Mouse (Mus musculus) adrenal gland, postnatal 10 days (tissue): ENCODE data around the gene Crim1. TPM values are rescaled to one million over a fixed set of nuclear protein-coding genes. Genes with fewer than 3 reads are reported as not detected.

Experiments used
- DNase-seq: peaks from one replicate; pipeline ENCODE4 v3.0.0; 2021; ENCODE audit warnings: mixed read lengths
- total RNA-seq, 2 experiments: library from RNA; stranded (reverse); gene quantifications; 2 replicates each; pipeline ENCODE4 v1.2.3; 2021

Gene Crim1
- total RNA-seq, 2 experiments from 2014 or later: 28.1 to 31.4 TPM

DNA sequence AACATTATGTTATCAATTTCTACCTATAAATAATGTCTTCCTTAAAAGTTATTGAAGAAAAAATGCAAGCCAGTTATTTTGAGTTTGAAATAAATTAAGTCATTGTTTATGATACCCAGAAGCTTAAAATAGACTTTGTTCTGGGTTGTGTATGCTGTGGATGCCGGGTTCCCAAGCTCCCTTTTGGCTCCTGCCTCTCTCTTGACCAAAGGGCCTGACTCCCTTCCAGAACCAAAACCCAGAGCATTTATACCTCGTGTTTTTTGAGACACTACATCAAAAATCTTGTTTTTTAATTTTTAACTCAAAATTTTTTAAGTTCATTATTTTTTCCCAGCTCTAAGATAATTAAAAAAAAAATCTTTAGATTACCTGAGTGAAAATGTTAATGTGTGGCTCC is 87.3 kb downstream of the Crim1 start:
- no peak for DNase-seq

- no peak for DNase-seq
These were observed 90.3 kb downstream of the Crim1 start for GRCm38 (mm10) chr17:78290153-78290876.

DNA sequence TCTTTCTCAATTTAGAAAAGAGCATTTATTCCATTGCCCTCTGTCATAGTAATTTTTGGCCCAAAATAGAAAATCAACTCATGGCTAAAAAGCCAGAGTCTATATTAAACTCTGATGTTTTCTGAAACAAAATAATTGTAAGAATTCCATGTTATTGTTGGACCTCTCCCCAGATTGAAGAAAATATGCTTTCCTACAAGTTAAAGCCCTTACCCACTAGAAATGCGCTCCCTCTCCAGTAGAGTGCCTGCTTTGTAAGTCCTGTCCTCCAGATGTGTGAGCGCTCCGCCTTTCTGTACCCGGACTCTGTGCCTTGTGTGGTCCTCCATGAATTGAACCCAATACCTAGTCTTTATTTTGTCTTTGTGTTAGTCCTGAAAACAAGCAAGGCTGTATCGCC is 91.0 kb downstream of the Crim1 start:
- DNase-seq: no peak

- no peak for DNase-seq
These were observed 92.3 kb downstream of the Crim1 start for GRCm38 (mm10) chr17:78292301-78292700.

GRCm38 (mm10) chr17:78292827-78293488 is 92.9 kb downstream of the Crim1 start:
- no peak for DNase-seq

DNA sequence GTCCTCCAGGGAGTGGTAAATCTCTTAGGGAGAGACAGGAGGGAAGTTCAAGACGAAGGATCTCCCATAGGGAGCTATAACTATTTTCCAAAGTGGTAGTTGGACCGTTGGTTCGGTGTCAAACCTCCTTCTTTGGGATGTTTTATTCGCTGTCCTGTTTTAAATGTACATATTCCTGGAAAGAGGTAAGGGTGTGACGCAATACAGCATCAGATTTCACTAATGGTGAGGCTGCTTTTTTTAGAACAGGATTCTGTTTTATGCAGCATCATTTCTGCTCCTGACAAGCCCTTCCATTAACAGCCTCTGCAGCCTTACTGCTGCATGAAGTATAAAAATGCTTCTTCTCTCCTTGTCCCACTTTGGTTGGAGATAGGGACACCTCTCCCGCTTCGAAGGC is 95.9 kb downstream of the Crim1 start:
- no peak for DNase-seq

GRCm38 (mm10) chr17:78298140-78298539 is 98.1 kb downstream of the Crim1 start:
- no peak for DNase-seq

DNA sequence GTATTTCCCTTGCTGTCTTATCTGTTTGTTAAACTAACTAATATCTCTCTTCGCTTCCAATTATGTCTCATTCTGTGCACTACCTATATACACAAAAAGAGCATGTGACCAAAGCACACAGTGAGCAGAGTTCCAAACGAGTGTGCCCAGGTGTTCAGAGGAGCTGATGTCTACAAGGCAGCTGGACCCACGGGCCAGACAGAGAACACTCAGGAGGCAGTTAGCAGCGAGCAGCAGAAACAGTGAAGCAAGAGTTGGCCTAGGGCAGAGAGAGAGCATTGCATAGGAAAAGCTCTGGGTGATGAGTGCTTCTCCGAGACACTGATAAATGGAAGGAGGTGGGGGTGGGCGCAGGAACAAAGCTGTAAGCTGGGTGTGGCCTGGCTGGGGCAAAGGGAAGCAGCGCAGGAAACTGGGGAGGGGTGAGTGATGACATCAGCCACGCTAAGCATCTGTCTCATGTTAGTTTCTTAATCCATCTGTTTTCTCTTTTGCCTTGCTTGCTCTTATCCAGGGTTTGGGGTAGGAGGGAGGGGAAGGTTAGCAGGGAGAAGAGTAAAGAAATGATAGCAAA is 99.0 kb downstream of the Crim1 start:
- no peak for DNase-seq

DNA sequence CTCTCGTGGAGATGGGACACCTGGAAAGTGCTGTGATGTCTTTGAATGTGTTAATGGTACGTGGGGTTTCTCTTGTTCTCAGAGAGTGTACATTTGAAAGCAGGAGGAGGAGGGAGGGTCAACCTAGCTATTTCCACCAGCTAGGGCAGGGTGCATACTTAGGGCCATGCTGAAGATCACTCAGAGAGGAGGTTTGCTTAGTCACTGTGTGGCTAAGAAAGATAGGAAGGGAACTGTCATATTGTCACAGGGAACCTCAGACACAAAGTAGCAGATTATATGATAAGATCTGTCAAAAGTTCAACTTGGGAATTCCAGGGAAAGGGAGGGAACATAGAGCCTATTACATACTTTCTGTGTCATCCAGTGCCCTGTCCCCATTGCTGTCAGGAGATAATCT is 103.0 kb downstream of the Crim1 start:
- no peak for DNase-seq

DNA sequence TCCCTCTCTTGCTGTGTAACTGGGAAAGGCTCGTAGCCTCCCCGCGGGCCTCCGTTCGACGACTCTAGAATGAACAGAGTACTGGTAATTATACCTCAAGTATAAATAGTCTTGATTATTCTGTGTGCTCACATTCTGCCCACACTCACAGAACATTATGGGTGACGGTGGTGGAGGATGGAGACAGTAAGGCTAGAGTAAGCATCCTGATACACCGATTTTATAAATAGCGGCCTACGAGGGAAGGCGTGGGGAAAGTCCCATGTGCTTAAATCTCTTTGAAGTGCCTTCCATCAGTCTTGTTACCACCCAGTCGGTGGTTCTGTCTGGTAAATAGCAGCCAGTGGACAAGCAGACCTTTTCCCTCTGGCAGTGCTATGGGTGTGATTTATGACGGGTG is 104.0 kb downstream of the Crim1 start:
- DNase-seq: no peak

GRCm38 (mm10) chr17:78306434-78306833 is 106.4 kb downstream of the Crim1 start:
- no peak for DNase-seq

- no peak for DNase-seq
These were observed 108.2 kb downstream of the Crim1 start for GRCm38 (mm10) chr17:78308221-78308620.

DNA sequence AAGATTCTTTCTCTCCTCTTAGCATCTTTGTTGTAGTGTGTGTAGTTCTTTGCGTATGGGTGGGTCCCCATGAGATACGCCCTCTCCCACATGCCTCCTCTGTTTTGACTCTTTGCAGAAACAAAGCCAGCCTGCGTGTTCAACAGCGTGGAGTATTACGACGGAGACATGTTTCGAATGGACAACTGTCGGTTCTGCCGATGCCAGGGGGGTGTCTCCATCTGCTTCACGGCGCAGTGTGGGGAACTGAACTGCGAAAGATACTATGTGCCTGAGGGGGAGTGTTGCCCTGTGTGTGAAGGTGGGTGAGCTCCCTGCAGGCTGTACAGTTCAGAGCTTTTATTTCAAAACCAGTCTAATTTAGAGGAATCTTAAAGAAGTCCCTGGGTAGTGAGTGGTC is 113.0 kb downstream of the Crim1 start:
- no peak for DNase-seq

GRCm38 (mm10) chr17:78313612-78314011 is 113.6 kb downstream of the Crim1 start:
- no peak for DNase-seq

- no peak for DNase-seq
These were observed 115.6 kb downstream of the Crim1 start for GRCm38 (mm10) chr17:78315659-78316058.

- DNase-seq: no peak
These were observed 117.3 kb downstream of the Crim1 start for GRCm38 (mm10) chr17:78317381-78317780.

- DNase-seq: no peak
These were observed 118.8 kb downstream of the Crim1 start for GRCm38 (mm10) chr17:78318810-78319209.

DNA sequence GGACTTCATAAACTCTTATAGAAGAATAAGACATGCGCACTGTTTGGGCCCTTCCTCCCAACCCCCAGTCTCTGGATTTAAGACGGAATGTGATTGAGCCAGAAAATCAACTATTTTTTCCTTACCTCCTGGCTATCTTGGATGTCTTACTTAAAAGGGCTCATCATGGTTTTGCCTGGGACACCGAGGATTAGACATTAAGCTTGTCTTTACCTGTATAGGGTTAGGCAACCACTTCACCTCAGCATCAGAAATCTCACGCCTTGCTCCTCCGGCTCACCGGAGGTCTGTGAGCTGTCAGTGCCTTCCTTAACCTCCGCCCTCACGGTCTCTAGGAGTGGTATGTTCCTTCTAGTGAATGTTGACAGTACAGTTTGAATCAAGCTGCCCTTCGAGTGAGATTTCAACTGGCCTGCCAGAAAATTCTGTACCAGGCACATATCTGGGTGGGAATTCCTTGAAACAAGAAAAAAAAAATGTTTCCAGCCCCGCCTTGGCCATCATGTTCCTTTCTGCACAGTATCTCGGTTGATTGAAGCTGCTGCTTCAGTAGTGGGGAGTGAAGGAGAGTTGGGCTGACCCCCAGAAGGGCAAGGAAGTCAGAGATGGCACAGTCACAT is 121.3 kb downstream of the Crim1 start:
- no peak for DNase-seq

DNA sequence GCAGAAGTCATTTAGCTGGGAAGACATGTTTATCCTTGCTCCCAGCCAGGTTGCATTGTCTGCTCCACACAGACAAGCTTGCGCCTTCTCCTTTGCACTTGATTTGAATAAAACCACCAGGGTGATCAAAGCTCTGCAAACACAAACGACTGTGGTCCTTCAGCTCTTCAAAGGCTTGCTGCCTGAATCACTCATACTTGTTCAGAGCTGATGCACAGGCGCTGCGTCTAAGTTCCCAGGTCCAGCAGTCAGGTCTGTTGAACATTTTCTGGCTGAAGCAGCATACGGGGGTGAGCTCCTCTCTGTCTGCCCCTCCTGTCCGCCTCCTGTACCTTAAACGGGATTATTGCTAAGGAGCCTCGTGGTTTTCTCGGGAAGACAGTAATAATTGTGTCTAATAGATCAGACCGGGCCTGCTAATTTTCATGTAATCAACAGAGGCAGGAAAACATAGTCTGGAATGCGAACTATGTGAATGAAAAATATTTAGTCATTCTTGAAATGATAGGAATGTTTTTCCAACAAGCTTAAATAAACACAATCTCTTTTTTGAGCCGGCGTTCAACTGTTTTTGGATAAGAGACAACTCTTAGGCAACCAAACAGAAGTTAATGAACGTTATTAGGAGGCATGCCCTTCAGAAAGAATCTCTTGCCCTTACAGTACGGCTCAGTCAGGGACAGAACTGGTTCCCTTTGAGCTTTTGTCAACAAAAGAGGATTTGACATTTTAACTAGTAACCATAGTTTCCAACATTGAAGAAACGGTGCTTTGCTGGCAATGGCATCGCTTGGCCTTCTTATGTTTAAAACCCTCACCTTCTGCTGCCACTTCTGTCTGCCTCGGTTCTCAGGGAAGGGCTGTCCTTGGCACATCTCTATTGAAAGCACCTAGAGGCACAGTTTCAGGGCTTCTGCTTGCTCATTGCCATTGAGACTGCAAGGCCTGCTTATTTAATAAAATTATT is 122.6 kb downstream of the Crim1 start:
- DNase-seq: no peak

DNA sequence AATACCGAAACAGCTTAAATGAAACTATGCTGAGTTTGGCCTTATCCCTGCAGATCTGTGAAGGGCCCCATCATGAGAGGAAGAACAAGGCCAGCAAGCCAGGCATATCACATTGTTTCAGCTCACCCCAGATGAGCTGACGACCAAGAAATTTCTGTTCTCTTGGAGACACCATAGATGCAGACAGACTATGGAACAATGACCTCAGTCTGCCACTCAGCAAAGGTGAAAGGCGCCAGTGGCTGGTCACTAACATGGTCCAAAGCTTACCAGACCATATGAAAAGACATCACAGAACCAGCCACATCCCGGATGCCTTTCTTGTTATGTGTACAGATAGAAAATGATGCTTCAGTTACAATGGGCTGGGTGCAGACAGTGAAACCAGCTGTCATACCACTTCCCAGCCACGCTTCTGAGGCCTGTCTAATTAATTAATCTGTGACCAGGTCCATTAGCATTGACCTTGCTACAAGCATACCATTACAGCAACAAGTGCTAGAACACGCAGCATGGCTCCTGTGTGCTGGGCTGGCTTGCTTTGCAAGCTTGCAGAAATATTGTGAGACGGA is 125.8 kb downstream of the Crim1 start:
- no peak for DNase-seq

DNA sequence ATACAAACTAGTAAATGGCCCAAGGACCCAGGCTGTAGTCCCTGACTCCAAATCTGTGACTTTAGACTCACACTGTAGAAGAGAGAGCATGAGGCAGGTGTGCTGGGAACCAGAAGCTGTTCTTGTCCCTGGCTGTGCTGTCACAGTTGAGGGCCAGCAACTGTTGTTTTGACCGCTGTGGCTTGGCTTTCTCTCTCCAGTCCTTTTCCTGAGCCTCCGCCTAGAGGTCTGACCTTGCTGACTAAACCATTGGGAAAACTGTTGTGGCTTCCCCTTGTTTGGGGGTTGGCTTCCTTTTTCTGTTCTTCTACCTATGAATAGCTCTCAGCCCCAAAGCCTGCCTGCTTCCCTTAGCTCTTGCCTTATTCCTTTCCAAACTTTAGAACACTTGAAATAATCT is 126.3 kb downstream of the Crim1 start:
- DNase-seq: no peak

DNA sequence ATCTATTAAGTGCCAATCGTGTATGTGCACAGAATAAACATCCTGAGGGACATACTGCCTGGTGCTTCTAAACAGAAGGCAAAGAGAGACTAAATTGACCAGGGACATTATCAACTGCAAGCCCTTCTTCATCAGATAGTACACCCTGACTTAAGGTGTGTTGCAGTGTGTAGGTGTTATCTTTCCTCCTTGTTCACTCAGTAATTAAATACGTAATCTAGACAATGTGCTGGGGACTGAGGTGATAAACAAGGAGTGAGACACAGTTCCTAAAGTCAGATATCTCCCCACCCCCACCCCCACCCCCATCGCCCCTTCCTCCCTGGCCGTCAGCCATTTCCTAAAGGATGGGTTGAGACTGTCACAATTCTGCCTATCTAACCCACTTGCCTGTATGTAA is 127.1 kb downstream of the Crim1 start:
- DNase-seq: no peak
